Mouse (Mus musculus): ENCODE measurements at regions not wholly inside any gene's neighbourhood (a gene's known extent, or its start where the extent isn't known, plus 50 kb on each side); places are given as distances from the start of the nearest gene placed in this dataset.

- TF ChIP-seq POLR2A (IDR thresholded peaks at IDR 0.05; ENCODE audit: insufficient read length, low read depth) (no peak), CEBPB (IDR thresholded peaks at IDR 0.05; ENCODE audit: insufficient read depth, poor library complexity, severe bottlenecking) (no peak), E2F4 (IDR thresholded peaks at IDR 0.05; ENCODE audit: insufficient read depth) (no peak), MAX (IDR thresholded peaks at IDR 0.05; ENCODE audit: low read depth) (no peak), USF1 (IDR thresholded peaks at IDR 0.05; ENCODE audit: low read depth) (no peak)
Observed at GRCm38 (mm10) chr9:85577338-85577737, 171.8 kb downstream of the Ibtk start.

All from myocyte (in vitro differentiated cells).